Mouse (Mus musculus) Muller cell, postnatal 12 days (primary cell): ENCODE results near the gene Snrnp70.
A peak's percentile ranks its signal among the peaks of the same experiment; 100 is the strongest.
"Not testable (repeated sequence)": the region's sequence is repeated elsewhere in the genome, so short reads cannot be mapped to it uniquely, and the experiment has no call there.

Experiments
- DNase-seq: peaks from one replicate; pipeline ENCODE4 v3.0.0-alpha.2; 2015; ENCODE audit errors: inconsistent ontology term

Snrnp70 gene

DNA sequence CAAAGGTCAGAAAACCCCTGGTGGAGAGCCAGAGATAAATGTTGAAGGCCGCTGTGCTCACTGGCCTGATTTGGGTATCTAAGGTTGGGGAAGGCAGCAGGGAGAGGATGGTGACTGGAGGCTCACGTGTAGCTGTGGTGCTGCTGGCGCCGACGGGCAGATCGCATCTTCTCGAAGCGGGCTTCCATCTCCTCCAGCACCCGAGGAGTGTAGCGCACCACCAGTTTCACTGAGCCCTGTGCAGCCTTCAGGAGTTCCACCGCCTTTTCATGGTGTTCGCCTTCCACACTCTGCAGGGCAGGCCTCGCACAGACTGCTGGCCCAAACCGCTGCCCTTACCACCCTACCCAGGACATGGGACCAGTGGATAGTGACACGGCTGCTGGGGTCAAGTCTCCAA, 27.4 kb downstream of the Snrnp70 start:
- no peak for DNase-seq

DNA sequence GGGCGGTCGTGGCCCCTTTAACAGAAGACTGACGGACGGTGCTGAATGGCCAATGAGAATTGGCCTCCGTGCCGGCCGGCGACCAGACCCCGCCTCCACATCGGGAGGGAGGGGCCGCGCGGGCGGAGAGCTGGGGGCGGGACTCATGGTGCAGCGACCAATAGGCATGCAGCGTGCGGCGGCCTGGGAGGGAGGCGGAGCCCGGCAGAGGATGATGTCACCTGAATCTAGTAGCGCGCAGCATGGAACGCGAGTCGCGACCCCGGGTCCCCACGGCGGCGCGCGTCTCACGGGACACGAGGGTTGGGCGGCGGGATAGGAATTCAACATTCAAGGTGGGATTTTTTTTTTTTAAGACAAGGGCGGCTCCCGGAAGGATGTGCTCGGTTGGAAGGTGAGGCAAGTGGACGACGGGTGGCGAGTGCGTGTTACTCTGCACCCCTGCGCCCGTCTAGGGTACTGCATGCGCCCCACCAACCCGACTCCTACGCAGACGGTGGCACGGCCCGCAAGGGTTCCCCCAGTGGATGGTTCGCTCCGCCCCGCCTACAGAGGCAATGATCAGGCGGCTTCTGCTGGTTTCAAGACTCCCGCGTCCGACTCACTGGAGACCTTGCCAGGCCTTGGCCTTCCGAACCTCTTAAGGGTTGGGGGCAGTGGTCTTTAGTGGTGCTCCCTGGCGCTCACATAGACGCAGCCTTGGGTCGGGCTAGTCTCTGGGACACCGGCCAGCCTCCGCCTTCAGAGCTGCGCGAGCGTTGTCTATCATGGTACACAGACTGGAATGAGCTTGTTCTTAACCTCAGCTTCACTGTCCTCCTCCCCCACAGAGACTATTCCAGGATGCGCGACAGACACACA, 28.3 kb downstream of the Snrnp70 start:
- peak; percentile 99 for DNase-seq

DNA sequence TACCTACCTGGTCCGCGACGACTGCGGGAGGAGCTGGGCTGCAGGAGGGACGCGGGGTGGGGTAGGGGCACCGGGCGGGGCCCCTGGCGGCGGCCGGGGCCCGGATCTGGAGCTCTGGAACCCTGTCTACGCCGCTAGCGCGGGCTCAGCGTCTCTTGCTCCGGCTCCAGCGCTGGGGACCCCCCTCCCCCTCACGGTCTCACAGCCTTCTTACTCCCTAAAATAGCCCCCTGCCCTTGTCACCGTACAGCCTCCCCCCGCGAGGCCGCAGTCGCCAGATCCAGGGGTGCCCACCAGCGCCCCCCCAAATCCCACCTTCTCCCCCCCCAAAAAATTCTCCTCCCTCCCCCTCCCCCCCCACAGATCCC, 28.9 kb downstream of the Snrnp70 start, which contains the start of gene Ppfia3:
Gene Ppfia3, minus strand, starts transcription at position 368 of the 368 bp plus-strand sequence.
- DNase-seq = no peak

DNA sequence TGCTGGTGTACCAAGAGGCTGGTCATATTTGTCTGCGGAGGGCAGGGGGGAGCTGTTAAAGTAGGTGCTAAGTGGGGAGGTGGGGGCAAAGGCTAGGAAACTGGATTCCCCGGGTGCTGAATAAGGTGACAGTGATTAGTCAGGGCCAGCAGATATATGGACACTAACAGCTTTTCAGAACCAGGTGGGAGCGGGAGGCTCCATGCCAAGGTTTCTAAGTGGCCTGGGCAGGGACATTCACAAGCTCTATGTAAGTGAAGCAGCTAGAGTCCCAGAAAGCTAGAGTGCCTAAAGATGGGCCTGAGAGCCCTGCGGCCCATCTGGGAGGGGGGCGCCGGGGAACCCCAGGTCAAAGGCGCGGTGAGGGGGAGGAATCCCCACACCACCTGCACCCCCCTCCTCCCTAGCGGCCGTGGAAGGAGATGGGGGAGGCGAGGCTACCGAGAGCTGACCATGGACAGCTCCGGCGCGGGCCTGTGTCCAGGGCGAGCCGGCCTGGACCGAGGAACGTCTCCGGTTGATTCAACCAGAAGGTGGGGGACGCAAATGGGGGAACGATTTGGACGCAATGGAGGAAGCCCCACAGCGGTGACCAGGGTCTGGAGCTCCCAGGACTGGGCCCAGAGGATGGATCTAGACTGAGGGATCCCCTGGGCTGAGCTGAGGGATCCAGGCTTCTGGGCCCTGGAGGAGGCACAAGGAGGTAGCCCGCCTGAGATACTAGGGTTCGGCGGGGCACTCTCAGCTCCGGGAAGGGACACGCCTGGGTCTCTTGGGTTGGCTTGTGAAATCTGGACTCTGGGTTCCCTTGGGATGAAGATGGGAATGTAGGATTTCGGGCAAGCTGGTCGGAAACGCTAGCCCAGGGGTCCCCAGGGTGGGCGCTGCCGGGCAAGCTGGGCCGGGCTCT, 29.5 kb downstream of the Snrnp70 start:
- DNase-seq = peak; percentile 75

GRCm38 (mm10) chr7:45363983-45364382, 31.6 kb downstream of the Snrnp70 start:
- no peak for DNase-seq

GRCm38 (mm10) chr7:45362801-45363200, 32.7 kb downstream of the Snrnp70 start:
- peak; percentile 24 for DNase-seq

- peak; percentile 92 for DNase-seq
These were observed 34.2 kb downstream of the Snrnp70 start for GRCm38 (mm10) chr7:45361243-45361804.

GRCm38 (mm10) chr7:45360404-45361125, 35.0 kb downstream of the Snrnp70 start:
- no peak for DNase-seq

GRCm38 (mm10) chr7:45359081-45359480, 36.5 kb downstream of the Snrnp70 start:
- not testable (repeated sequence) for DNase-seq

DNA sequence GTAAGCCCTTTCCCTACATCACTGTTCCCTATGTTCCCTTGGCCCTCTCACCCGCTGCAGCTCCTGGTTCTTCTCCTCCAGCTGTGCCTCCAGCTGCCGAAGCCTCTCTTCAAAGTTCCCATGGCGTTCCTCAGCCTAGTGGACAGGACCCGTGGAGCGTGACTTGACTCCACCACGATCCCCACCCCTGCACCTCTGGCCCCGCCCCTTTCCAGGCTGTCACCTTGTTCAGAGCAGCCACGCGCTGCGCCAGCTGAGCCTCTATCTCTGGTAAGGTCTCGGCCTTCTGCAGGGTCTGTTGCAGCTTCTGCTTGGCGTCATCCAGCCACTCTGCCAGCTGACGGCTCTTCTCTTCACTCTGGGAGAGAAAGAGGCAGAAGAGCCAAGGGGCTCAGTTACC, 39.5 kb downstream of the Snrnp70 start:
- DNase-seq = no peak

DNA sequence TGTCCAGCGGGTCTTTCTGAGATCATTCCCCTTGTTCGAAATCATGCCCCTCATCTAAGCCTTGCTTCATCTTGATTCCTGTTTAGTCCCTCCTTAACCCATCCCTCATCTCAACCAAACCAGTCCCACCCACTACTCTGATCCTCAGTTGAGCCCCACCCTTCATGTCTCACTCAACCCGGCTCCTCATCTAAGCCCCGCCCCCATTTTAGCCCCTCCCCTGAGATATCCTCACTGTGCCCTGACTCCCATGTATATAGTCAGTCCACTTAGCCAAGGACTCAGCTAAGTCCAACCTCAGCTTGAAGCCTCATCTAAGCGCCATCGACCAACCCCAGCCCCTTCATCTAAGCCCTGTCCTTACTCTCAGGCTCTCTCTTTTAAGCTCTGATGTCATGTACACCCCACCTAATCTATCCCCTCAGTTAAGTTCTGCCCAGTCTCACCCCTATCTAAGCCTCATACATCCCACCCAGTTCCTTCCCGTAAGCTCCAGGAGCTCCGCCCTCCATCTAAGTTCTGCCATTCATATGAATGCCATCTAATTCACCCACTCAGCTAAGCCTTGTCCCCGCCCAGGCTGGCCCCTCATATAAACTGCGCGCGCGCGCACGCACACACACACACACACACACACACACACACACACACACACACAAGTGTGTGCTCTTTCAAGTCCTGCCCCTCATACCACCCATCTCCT, 40.1 kb downstream of the Snrnp70 start:
- no peak for DNase-seq

DNA sequence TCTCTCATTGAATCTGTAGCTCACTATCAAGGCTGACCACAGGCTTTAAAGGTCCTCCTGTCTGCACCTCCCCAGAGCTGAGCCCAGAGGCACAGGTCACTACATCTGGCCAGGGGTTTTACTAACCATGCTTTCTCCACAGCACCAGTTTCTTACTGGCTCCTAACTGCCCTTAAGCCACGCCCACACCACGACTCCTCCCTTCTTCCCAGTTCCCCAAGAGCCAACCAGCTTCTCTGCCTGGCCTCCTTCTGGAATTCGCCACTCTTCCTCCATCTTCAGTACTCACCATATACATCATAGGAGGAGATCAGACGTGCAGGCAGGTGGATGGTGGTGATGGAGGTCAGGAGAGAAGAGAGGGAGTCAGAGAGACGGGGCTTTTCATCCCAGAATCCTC, 42.5 kb downstream of the Snrnp70 start:
- DNase-seq = no peak

- DNase-seq = no peak
These were observed 48.6 kb downstream of the Snrnp70 start for GRCm38 (mm10) chr7:45346905-45347304.

DNA sequence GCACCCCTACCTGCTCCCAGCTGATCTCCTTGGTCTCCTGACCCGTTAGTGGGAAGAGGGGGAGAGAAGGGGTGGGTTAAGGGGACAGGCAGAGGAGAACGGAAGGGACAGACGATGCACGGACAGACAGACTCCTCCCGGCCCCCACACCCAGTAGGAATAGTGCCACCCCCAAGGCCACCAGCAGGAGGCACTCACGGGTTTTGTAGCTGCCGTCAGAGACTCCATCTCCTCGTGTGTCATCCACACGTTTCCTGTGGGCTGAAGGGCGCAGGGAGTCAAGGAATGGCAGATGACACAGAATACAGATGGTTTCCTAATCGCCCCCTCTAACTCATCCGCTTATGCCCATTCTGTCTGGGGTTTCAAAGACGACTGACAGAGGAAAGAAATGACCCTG, 52.0 kb downstream of the Snrnp70 start:
- DNase-seq = peak; percentile 19

- DNase-seq = no peak
These were observed 53.5 kb downstream of the Snrnp70 start for GRCm38 (mm10) chr7:45342081-45342480.

GRCm38 (mm10) chr7:45341303-45341702, 54.2 kb downstream of the Snrnp70 start:
- peak; percentile 82 for DNase-seq

DNA sequence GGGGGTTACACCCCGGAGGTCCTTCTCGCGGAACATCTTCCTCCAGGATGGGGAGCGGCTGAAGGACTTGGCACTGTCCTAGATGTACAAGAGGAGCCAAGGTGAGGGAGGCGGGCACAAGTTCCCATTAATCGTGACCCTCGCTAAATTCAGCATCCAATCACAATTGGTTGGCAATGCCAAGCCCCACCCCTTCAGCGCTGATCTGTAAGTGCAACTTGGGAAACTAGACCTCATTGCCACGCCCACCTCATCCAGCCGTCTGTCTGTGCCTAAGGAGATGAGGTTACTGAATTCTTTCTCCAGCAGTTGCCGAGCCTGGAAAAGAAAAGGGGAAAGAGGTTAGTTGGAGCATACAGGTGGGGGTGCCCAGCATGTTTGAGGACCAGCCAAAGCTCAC, 54.9 kb downstream of the Snrnp70 start:
- DNase-seq = peak; percentile 64

- DNase-seq = no peak
These were observed 55.5 kb downstream of the Snrnp70 start for GRCm38 (mm10) chr7:45340066-45340442.

DNA sequence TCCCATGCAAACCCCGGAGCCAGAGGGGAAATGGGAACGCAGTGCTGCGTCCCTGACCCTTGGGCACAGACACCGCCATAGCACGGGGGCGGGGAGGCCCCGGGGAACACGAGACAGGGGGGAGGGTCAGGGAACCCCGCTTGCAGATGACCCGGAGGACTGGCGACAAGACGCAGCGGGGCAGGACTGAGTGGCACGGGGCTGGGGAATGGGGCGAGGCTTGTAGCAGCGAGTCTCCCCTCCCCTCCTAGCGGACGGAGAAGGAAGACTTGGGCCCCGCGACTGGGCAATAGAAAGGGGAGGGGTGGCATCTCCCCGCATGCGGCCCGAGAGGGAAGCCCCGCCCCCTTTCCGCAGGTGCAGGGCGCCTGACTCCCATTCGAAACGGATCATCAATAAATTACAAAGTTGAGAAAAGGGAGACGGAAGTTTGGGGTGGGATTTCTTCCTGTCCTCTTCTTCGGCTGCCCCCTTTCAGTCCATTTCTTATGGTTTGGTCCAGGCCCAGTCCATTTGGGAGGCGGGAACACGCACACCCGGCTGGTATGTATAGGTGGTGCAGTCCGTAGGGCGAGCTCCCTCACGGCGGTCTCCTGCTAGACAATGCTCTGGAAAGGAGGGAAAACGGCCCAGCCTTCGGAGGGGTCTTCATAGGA, 56.0 kb downstream of the Snrnp70 start:
- DNase-seq = peak; percentile 93

DNA sequence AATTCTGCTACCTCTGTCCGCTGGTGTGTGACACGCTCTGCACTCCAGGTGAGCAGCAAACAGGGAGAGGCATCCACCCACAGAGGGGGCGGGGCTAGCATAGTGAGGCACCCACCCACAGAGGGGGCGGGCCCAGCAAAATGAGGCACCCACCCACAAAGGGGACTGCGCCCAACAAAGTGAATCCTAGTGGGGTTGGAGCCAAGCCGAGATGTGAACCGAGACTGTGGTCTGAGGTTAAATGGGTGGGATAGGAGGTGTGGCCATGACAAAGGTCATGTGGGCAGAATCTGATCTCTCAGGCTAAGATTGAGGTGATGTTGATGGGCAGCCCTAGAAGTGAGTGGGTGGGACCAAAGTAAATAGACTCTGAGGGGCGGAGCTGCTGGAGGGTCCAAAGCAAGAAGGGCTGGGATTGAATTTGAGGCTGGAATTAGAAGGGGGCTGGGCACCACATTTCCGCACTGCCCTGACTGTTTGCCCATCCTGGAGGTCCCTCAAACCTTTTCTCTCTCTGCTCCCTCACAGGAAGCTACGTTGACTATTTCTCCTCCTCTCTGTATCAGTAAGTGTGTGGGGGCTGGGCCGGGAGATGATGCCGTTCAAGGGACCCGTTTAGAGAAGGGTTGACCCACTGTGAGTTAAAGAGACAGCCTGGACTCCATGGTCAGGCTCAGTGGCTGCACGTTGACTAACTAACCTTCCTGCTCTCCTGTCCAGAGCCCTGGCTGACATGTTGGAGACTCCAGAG, 57.2 kb downstream of the Snrnp70 start:
- no peak for DNase-seq
